Mouse (Mus musculus): Measurements from ENCODE around the gene Papola. TPM values are rescaled to one million over a fixed set of nuclear protein-coding genes. Genes with fewer than 3 reads are reported as not detected.

The Papola gene
- total RNA-seq, 2 experiments from 2014 or later = 70.0 to 88.1 TPM

DNA sequence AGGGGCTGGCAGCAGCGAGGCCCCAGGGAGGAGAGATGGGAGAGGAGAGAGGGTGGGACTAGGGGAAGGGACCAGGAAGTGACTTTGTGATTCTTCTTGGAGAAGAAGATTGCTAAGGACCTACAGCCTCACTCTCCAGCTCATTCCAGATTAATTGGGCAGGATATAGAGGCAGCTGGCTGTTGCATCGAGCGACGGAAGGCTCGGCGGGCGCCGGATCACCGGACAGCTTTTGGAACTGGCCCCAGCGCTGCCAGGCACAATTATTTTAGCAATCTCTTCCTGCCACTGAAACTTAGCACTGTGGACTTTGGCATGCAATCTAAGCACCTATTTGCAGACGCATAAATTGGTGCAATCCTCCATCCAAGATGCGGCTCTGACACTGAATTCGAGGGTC lies 92.4 kb downstream of the Papola start:
- intact Hi-C loops (cut with DNase I) = no loop called here
- DNase-seq = no peak
- no peak for TF ChIP-seq CTCF (IDR thresholded peaks at IDR 0.05)
- Histone ChIP-seq H3K4me3 (no peak overlapping the region), H3K27ac (no peak overlapping the region)

DNA sequence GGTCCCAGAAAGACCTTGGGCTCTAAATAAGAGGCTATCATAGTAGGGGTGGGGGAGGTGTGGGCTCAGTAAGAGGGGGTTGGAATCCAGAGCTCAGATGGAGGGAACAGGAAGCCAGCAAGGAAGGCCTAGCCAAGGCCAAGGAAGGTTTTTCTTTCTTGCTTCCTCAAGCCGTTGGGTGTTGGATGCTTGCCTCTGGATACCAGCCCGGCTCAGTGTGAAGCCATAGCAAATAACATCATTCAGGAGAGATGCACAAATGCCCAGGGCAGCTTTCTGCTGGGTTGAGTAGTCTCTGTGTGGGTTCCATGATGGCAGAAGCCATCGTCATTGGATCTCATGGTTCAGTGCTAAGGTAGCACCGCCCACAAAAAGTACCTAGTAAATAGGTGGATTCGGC lies 94.3 kb downstream of the Papola start:
- no peak for TF ChIP-seq CTCF (IDR thresholded peaks at IDR 0.05)
- Histone ChIP-seq H3K4me3 (no peak overlapping the region), H3K27ac (no peak overlapping the region)
- no peak for DNase-seq
- intact Hi-C loops (cut with DNase I) = no loop called here

DNA sequence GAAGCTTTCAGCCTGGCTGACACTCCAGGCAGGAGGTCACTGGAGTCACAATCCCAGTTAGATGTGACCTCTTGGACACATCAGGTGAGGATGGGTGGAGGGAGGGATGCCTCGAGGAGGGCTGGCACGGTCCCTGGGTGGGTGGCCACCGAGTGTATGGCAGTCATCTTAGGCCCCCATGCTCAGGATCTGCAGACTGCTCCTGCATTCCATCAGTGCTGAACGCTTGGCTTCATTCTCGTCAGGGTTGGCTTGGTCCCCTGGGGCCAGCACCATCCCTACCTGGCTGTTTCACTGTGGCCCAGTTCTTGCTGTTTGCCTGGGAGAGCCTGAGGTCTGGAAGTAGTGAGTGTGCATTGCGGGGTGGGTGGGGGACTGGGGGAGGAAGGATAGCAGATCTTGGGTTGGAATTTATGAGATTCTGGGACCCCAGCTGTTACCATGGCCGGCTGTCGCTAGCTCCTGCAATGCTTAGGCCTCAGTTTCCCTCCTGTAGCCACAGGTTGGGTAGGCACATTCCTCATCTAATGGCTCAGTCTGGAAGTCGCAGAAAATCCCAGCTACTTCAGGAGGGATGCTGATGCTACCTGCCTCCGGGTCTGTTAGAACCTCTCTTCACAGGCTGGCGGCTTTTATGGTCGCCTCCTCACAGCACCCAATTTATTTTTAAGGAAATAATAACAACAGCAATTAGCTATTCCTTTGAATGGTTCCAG lies 99.5 kb downstream of the Papola start:
- TF ChIP-seq CTCF (IDR thresholded peaks at IDR 0.05) = no peak
- Histone ChIP-seq H3K27ac (no peak overlapping the region), H3K4me3 (no peak overlapping the region)
- no peak for DNase-seq
- intact Hi-C loops (cut with DNase I) = no loop called here

DNA sequence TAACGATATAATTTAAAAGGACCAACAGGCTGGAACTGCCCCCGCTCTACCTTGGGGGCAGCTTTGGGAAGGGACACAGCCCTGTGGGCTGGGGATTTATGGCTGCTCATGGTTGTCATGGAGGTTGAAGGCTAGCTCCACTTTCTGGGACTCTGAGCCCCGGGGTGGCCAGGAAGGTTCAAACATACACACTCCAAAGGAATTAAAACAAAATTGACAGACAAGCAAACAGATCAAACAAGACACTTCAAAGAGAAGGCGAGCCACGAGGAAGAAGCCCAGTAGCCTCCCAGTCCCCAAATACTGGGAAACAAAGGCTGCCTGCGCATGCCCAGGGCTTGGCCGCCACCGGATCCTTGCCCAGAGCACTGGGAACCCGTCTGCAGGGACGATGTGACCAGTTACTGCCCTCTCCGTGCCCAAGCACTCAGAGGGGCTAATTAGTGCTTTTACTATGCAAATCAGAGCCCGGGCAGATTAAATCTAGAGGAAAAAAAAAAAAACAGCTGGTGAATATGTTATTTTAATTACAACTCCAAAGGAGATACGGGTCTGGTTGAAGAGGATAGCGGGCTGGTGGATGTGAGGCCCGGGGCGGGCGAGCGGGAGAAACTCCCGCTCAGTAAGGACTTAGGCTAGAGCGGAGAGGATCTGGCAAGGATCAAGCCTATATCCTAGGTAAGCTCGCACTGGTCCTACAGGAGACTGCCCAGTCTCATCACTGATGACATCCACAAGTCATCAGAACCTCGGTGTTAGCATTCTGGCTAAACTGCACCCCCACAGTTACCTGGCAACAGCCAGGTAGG lies 100.2 kb downstream of the Papola start:
- no peak for TF ChIP-seq CTCF (IDR thresholded peaks at IDR 0.05)
- DNase-seq = no peak
- intact Hi-C loops (cut with DNase I) = no loop called here
- Histone ChIP-seq H3K27ac (no peak overlapping the region), H3K4me3 (no peak overlapping the region)

Small RNA genes within 50 kb of the gene (microRNA-seq; reads per million reads assigned to microRNA genes)
- gene Gm22120 = not detected

Other genes with a start within 250 kb of the Papola start
- gene Bdkrb2, start 221.5 kb upstream of the Papola start, total RNA-seq (2021) = under 1 TPM; 0.39 to 0.82 TPM
- gene Bdkrb1, start 181.6 kb upstream of the Papola start, total RNA-seq (2021) = under 1 TPM in 1 of 2 experiments, not detected in 1; 0.28 TPM
- 1 to 10 TPM; 4.7 to 6.7 TPM for gene Gskip, start 99.9 kb upstream of the Papola start, total RNA-seq (2021)
- 10 to 100 TPM; 18.9 to 19.1 TPM for gene Atg2b, start 99.5 kb upstream of the Papola start, total RNA-seq (2021)
- gene Ak7, start 78.7 kb upstream of the Papola start, total RNA-seq (2021) = not detected
- gene Vrk1, start 225.5 kb downstream of the Papola start, total RNA-seq (2021) = 1 to 10 TPM; 4.0 to 5.0 TPM